Mouse (Mus musculus) frontal cortex, postnatal 14 days (tissue): ENCODE data around the gene Clns1a.

ENCODE experiments used
- DNase-seq, 2 experiments: peaks; one replicate each; pipeline ENCODE4 v3.0.0; 2022; ENCODE audit warnings: low spot score in 2 of 2

Clns1a gene

DNA sequence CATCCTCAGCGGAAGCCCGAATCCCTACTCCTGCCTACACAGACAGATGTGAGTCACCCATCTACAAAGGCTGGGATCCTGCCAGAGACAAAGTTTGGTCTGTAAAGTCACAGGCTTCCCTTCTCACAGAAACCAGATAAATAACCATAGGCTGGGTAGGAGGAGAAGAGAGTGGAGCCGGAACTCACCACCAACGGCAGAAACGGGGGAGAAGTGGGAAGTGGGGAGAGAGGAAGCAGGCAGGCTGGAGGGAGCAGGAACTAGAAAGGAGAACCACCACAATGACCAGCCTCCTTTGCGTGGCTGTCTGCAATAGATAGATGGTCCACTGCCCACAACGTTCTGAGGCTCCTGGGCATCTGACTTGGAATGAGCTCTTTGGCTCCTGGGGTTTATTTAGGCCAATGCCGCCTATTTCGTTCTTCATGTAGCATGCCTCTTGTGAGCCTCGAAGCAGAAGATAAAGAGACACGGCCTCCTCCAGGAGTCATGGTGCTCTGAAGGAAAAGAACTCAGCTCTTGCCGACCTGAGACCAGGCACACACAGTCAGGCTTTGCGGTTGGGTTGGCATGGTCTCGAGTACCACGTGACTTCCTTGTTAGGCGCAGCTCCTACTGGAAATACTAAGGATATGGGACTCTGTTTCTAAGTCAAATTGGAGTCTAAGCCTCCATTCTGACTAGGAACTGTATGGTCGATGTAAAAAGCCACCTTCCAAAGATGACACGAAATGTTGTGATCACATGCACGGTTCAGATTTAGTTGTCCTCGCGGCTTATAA, 68.9 kb downstream of the Clns1a start:
- DNase-seq: no peak

DNA sequence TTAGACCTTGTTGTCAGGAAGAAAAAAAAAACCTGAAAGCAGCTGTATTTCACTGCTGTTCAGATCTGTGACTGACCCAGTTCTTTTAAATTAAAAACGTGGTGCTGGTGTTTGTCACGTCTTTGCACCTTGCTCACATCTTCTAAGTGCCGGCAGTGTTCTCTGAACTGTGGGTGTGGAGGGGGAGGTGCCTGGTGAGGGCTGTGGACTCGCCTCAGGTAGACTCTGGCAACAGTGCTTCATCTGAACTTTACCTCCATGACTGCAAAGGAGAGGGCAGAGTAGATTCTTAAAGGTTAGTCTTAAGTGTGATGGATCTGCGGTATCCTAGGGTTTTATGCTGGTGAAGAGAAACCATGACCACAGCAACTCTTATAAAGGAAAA, 69.5 kb downstream of the Clns1a start:
- no peak for DNase-seq

DNA sequence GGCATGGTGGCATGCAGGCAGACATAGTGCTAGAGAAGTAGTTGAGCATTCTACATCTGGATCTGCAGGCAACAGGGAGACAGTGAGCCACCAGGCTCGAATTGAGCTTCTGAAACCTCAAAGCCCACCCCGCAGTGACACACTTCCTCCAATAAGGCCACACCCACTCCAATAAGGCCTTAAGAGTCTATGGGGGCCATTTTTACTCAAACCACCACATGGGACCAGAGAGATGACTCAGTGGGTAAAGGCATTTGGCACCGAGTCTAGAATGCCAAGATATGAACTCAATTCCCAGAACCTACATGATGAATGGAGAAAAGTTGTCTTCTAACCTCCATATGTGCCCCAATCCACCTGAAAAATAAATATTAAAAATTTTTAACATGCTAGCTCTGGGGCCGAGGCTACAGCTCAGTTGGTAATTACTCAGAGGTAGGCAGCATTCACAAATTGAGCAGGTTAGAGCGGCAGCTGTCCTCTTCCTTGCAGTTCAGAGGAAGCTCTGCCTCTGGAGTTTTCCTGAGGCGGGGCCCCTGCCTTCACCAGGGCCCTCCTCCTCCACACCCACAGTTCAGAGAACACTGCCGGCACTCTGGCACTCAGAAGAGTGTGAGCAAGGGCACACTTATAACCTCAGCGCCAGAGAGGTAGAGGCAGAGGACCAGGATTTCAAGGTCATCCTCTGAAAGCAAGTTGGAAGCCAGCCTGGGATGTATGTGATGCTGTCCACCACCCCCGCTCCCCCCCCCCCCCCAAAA, 70.2 kb downstream of the Clns1a start:
- DNase-seq: no peak

DNA sequence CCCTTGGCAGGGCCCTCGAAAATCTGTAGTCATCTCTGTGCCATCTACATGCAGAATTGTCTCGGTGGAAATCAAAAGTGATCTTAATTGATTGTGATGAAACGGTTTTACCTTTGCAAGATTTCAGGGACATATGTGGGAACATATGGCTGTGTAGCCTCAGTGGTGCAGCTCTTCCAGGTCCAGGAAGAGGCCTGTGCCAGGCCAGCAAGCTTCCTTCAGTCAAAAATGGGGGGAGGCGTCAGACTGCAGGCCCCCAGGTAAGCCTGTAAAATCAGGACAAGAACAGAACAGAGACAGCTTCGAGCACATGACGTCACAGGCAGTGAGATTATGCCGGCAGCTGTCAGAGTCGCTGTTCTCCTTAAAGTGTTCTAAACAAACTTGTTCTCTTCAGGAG, 71.4 kb downstream of the Clns1a start:
- no peak for DNase-seq

DNA sequence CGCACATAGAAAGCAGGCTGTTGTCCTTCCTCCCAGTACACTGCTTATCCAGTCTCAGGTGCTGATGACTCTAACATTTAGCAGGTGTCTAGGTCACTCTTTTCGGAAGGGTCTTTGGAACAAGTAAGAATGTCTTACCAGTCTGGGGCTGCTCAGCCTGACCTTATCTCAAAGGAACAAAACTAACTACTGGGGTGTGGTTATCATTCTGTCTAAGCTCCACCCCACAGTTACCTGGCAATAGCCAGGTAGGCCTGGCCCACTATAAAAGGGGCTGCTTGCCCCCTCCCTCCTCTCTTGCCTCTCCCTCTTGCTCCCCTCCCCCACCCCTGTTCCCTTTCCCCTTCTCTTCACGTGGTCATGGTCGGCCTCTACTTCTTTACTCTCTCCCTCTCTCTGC, 72.6 kb downstream of the Clns1a start:
- DNase-seq: no peak
